Mouse (Mus musculus): Measurements from ENCODE around the gene Vma21. TPM values are rescaled to one million over a fixed set of nuclear protein-coding genes. Genes with fewer than 3 reads are reported as not detected.

Gene Vma21
- total RNA-seq (2014; fragmentation: Nextera tagmentation) (17.5 and 22.4 TPM in 2 replicates), total RNA-seq (2017) (12.4 and 14.8 TPM in 2 replicates)

GRCm38 (mm10) chrX:71815631-71816345 lies at the start of gene Vma21:
Vma21 (plus strand) TSS chrX:71815924.
- peak; percentile 8; the same call in 1 of the 2 replicates for ATAC-seq (replicated peaks; ENCODE audit: poor library complexity, severe bottlenecking)

GRCm38 (mm10) chrX:71767909-71768308 lies 47.8 kb upstream of the Vma21 start:
- no peak for ATAC-seq (replicated peaks; ENCODE audit: poor library complexity, severe bottlenecking)

GRCm38 (mm10) chrX:71791106-71791505 lies 24.6 kb upstream of the Vma21 start:
- no peak for ATAC-seq (replicated peaks; ENCODE audit: poor library complexity, severe bottlenecking)

- ATAC-seq (replicated peaks; ENCODE audit: poor library complexity, severe bottlenecking), result no peak
Observed at GRCm38 (mm10) chrX:71797766-71798165, 18.0 kb upstream of the Vma21 start.

GRCm38 (mm10) chrX:71798883-71799282 lies 16.8 kb upstream of the Vma21 start:
- ATAC-seq (replicated peaks; ENCODE audit: poor library complexity, severe bottlenecking), result no peak

- no peak for ATAC-seq (replicated peaks; ENCODE audit: poor library complexity, severe bottlenecking)
Observed at GRCm38 (mm10) chrX:71811966-71812835, 3.5 kb upstream of the Vma21 start.

GRCm38 (mm10) chrX:71816401-71816857 lies 705 bp downstream of the Vma21 start:
- peak; percentile 93 for ATAC-seq (replicated peaks; ENCODE audit: poor library complexity, severe bottlenecking)

- peak; percentile 28 for ATAC-seq (replicated peaks; ENCODE audit: poor library complexity, severe bottlenecking)
Observed at GRCm38 (mm10) chrX:71816931-71817361, 1.2 kb downstream of the Vma21 start.

GRCm38 (mm10) chrX:71838911-71839310 lies 23.2 kb downstream of the Vma21 start:
- ATAC-seq (replicated peaks; ENCODE audit: poor library complexity, severe bottlenecking), result no peak

GRCm38 (mm10) chrX:71846696-71847095 lies 31.0 kb downstream of the Vma21 start:
- no peak for ATAC-seq (replicated peaks; ENCODE audit: poor library complexity, severe bottlenecking)

- ATAC-seq (replicated peaks; ENCODE audit: poor library complexity, severe bottlenecking), result no peak
Observed at GRCm38 (mm10) chrX:71853798-71854197, 38.1 kb downstream of the Vma21 start.

Other genes with a start within 250 kb of the Vma21 start
- not detected in 2 replicates for gene Gpr50, start 152.3 kb upstream of the Vma21 start, total RNA-seq (2014; fragmentation: Nextera tagmentation)
- gene Gpr50, start 152.3 kb upstream of the Vma21 start, total RNA-seq (2017), result not detected in 2 replicates
- 0.88 TPM in 1 of 2 replicates, not detected in the other for gene Gm1141, start 105.1 kb downstream of the Vma21 start, total RNA-seq (2014; fragmentation: Nextera tagmentation)
- not detected in 2 replicates for gene Gm1141, start 105.1 kb downstream of the Vma21 start, total RNA-seq (2017)
- not detected in 2 replicates for gene Prrg3, start 146.7 kb downstream of the Vma21 start, total RNA-seq (2014; fragmentation: Nextera tagmentation)
- gene Prrg3, start 146.7 kb downstream of the Vma21 start, total RNA-seq (2017), result not detected in 2 replicates
- gene Fate1, start 157.1 kb downstream of the Vma21 start, total RNA-seq (2014; fragmentation: Nextera tagmentation), result not detected in 2 replicates
- gene Fate1, start 157.1 kb downstream of the Vma21 start, total RNA-seq (2017), result not detected in 2 replicates
- not detected in 2 replicates for gene Cnga2, start 175.9 kb downstream of the Vma21 start, total RNA-seq (2014; fragmentation: Nextera tagmentation)
- not detected in 2 replicates for gene Cnga2, start 175.9 kb downstream of the Vma21 start, total RNA-seq (2017)